Mouse (Mus musculus): ENCODE data around the gene Runx3.
A peak's percentile ranks its signal among the peaks of the same experiment; 100 is the strongest.

Runx3 gene

GRCm38 (mm10) chr4:135151111-135151987 lies 30.9 kb downstream of the Runx3 start:
- DNase-seq (ENCODE audit: low spot score in 2 of 2), result no peak

GRCm38 (mm10) chr4:135151988-135152594 lies 31.6 kb downstream of the Runx3 start:
- DNase-seq (ENCODE audit: low spot score in 2 of 2), result peak; percentile 56 to 66

- DNase-seq (ENCODE audit: low spot score in 2 of 2), result peak; percentile 55 to 60
These were observed 32.4 kb downstream of the Runx3 start for GRCm38 (mm10) chr4:135152834-135153259.

GRCm38 (mm10) chr4:135153260-135154088 lies 33.0 kb downstream of the Runx3 start:
- DNase-seq (ENCODE audit: low spot score in 2 of 2), result peak; percentile 44 to 57

- DNase-seq (ENCODE audit: low spot score in 2 of 2), result no peak
These were observed 33.9 kb downstream of the Runx3 start for GRCm38 (mm10) chr4:135154089-135154949.

- DNase-seq (ENCODE audit: low spot score in 2 of 2), result no peak
These were observed 34.8 kb downstream of the Runx3 start for GRCm38 (mm10) chr4:135155106-135155800.

GRCm38 (mm10) chr4:135155805-135156469 lies 35.5 kb downstream of the Runx3 start:
- DNase-seq (ENCODE audit: low spot score in 2 of 2), result no peak

GRCm38 (mm10) chr4:135156531-135156930 lies 36.1 kb downstream of the Runx3 start:
- DNase-seq (ENCODE audit: low spot score in 2 of 2), result no peak

- DNase-seq (ENCODE audit: low spot score in 2 of 2), result no peak
These were observed 36.9 kb downstream of the Runx3 start for GRCm38 (mm10) chr4:135157329-135157728.

- DNase-seq (ENCODE audit: low spot score in 2 of 2), result no peak
These were observed 38.4 kb downstream of the Runx3 start for GRCm38 (mm10) chr4:135158724-135159409.

GRCm38 (mm10) chr4:135159663-135160062 lies 39.2 kb downstream of the Runx3 start:
- DNase-seq (ENCODE audit: low spot score in 2 of 2), result no peak

- DNase-seq (ENCODE audit: low spot score in 2 of 2), result no peak
These were observed 39.7 kb downstream of the Runx3 start for GRCm38 (mm10) chr4:135160168-135160567.

- no peak for DNase-seq (ENCODE audit: low spot score in 2 of 2)
These were observed 41.0 kb downstream of the Runx3 start for GRCm38 (mm10) chr4:135161441-135161840.

- peak; percentile 56 to 57 for DNase-seq (ENCODE audit: low spot score in 2 of 2)
These were observed 45.3 kb downstream of the Runx3 start for GRCm38 (mm10) chr4:135165761-135166160.

GRCm38 (mm10) chr4:135166413-135167225 lies 46.2 kb downstream of the Runx3 start:
- no peak for DNase-seq (ENCODE audit: low spot score in 2 of 2)

GRCm38 (mm10) chr4:135167816-135168527 lies 47.5 kb downstream of the Runx3 start:
- DNase-seq (ENCODE audit: low spot score in 2 of 2), result no peak

- DNase-seq (ENCODE audit: low spot score in 2 of 2), result no peak
These were observed 48.6 kb downstream of the Runx3 start for GRCm38 (mm10) chr4:135169096-135169495.

GRCm38 (mm10) chr4:135169501-135169900 lies 49.0 kb downstream of the Runx3 start:
- DNase-seq (ENCODE audit: low spot score in 2 of 2), result no peak

Data from thymus, postnatal 10 days (tissue).